Mouse (Mus musculus) lung, postnatal 4 days (tissue): Measurements from ENCODE around the gene Prune2.
"Not testable (repeated sequence)": the region's sequence is repeated elsewhere in the genome, so short reads cannot be mapped to it uniquely, and the experiment has no call there.

Source experiments
- DNase-seq, 2 experiments: peaks; one replicate each; pipeline ENCODE4 v3.0.0; 2021

Gene Prune2

DNA sequence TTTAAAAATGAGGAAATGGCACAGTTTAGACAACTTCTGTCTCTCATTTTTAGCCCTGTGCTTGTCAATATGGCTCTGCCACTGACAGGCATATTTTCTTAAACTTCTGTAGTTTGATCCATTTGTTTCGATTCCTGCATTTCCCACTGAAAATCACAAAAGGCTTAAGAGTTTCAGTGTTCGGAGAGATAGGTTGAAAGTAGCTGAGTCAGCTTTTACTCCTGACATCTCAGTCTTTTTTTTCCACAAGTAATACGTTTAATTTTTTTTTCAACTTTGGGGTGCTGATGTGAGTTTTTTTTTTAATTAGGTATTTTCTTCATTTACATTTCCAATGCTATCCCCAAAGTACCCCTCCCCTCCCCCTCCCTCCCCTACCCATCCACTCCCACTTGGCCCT, 174.6 kb downstream of the Prune2 start:
- DNase-seq: no peak

DNA sequence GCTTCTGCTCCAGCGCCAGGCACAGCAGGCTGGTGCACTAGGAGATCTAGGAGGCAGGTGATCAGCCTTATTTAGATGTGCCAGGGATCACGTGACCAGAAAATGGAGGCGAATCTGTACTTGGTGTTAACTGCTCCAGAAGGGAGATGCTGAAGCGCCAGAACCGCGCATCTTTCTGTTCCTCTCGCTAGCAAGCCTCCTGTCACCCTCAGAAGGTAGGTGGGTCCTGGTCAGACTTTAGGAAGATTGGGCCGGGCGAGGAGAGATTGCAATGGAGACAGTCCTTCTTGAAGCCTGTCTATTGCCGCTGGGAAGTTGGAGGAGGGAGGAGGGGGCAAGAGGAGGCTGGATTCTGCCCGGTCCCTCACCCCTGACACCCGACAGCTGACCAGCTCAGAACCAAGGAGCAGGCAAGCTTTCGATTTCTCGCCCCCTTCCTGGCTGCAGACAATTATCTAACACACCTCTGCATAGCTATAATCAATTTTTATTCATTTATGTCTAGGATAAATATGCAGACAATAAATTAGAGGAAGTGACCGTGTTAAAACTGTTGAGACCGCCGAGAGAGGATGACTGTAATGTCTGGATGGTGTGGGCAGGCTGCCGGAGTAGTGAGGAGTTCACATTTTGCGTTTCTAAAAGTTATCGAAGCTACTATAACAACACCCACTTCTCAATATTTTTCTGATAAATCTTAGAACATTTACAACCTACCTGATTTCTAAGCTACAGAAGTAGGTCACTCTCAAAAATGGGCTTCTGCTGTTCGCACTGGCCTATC, 181.0 kb downstream of the Prune2 start:
- DNase-seq: no peak

DNA sequence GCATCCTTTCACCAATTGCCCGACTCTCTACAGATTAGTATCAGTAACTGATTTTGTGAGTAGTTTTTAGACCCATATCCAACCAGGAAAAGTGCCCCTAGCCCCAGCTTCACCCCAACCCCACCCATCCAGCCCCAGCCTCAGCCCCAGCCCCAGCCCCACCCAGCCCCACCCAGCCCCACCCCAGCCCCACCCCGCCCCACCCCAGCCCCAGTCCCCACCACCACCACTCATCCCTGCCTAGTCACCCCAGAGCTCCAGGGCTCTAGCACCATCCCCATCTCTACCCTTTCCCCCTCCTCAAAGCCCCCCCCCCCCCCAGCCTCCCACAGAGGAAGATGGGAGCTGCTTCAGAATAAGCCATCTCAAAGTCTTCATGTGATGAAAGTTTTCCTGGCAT, 181.7 kb downstream of the Prune2 start:
- no peak for DNase-seq

DNA sequence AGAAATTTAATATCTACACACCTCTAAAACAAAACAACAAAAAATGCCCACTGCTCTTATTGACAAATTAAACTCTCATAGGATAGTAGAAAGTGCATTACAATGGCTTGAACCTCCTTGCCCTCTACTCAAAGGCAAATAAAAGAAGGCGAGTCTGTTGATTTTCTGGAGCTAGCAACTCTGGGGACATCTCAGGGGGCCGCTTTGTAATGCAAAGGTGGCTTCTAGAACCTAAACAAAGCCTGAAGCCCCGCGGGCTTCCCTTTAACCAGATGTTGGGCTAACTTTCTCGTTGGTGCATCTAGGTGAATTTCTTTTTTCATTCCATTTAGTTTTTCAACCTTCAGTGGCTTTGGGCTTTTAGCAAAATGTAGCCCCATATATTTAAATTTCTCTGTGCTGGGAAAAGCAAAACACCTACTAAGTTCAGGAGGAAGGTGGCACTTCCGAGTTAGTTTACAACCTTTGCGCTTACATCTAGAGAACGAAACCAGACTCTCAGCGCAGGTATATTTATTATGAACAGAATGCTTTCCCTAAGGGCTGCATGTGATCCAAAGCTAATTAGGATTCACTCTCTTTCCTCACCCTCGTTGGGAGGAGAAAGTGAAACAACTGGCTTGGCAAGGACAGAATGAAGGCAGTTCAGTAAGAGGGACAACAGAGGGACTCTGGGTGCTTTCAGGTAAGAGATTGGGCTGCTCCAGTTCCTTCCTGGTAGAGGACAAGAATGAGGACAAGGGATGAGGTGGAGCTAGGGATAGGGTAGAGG, 182.4 kb downstream of the Prune2 start:
- no peak for DNase-seq

DNA sequence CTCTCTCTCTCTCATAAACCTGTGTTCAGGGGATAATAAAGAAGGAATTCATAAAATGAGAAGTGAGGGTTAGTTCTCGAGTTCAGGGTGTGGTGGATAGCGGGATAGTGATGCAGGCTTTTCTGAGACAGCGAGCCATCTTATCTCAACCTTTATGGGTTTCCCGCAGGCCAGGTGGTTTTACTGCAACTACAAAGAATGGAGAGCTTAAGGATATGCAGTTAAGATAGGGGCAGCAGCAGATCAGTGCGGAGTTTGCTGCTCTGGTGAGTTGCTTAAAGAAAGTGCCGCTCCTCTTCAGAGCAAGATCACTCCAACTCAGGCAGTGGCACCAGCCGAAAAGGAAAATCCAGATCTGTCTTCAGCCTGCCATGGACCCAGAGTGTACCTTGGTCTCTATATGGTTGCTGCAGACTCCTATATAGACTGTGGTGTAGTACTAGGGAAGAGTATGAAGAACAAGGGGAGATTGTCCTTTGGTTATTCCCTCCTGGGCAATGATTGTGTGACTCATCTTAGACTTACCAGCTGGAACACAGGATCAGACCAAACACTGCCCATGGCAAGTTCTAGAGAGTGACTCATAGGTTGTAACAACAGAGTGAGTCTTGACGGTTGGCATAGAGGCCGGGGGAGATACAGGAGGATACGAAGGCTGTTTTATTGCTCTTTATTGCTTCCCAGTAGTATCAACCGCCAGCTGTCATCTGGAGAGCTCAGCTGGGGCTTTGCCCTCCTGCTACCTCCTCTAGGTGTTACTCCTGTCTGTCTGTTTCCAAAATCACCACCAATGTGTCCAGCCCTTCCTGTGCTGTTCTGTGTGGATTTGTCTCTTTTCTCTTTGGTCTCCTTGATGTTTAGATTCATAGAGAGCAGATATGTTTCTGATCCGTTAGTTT, 184.3 kb downstream of the Prune2 start:
- DNase-seq: no peak

DNA sequence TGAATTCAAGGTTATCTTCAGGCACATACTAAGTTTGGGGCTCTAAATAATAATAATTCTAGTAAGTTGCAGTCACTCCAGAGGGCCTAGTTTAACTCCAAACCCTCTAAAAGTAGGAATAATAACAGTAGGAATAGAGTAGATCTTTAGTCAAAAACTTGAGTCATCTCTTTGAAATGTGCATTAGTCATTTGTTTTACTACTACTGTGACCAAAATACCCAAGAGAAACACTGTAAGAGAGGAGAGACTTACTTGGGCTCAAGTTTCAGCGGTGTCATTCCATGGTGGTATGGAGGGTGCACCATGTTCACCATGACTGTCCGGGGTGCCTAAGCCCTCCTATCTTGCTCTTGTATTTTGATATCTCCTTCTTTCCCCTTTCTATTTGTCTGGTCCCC, 187.3 kb downstream of the Prune2 start:
- DNase-seq: no peak

DNA sequence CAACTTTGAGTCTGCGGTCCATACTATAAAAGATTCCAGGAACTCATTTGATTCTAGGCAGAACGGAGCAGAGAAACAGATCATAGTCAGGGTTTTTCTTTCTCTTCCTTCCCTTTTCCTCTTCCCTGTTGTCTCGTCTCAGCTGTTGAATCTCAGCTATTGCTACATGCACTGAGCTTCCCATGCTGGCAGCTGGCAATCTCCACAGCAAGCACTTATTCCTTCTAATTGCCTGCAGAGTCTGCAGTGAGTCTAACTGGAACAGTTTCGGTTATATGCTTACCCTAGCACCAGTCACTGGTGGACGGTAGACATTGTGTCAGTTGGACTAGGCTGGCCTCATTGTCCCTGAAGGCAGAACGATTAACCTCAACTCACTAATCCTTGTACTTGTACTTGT, 188.3 kb downstream of the Prune2 start:
- peak in 1 of 2 experiments; percentile 36 for DNase-seq

DNA sequence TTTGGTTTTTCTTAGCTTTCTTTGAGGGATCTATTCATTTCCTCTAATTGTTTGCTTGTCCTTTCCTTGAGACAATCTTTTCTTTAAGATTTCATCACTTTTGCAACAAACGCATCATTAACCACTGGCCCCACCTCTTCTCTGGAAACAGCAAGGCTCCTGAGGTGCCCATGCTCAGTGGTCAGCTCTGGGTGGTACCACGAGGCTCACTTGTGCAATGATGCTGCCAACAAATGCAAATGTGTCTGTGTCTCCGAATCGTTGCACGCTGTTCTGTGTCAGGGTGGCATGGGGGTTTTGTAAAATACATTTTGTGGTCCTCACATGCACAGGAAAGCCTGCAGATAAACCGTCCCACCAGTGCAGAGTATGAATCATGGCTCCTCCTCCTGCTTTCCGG, 194.1 kb downstream of the Prune2 start:
- DNase-seq: no peak

DNA sequence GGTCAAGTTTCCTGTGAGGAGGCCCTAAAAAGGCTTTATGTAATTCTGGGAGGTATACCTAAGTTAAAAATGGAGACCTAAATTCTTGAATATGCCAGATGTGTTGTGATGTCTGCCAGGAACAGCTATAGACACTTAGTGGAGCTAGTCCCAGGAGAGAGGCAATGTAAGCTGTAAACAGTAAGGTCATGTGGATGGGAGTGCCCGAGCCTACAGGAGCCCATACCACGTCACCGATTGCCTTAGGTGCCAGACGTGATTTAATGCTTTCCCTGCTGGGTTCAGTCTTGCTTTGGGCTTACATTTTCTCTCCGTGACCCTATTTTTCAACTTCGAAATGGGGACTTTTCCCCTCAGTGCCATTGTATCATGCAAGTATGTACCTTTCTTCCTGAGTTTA, 195.9 kb downstream of the Prune2 start:
- no peak for DNase-seq

DNA sequence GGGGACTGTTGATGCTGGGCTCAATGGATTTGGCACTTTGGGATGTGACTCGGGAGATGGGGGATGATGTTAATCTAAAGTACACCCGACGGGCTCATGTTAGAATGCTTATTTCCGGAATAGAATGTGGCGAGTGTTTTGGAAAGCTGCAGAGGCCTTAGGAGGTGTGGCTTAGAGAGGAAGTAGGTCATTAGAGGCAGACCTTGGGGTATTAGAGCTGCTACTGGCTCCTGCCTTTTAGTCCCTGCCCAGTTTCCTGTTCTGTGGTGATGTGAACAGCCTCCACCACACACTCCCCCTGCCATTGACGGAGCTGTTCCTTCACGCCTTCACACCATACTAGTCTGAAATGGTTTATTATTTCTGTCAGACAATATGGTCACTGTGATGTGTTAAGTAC, 196.5 kb downstream of the Prune2 start:
- DNase-seq: no peak

DNA sequence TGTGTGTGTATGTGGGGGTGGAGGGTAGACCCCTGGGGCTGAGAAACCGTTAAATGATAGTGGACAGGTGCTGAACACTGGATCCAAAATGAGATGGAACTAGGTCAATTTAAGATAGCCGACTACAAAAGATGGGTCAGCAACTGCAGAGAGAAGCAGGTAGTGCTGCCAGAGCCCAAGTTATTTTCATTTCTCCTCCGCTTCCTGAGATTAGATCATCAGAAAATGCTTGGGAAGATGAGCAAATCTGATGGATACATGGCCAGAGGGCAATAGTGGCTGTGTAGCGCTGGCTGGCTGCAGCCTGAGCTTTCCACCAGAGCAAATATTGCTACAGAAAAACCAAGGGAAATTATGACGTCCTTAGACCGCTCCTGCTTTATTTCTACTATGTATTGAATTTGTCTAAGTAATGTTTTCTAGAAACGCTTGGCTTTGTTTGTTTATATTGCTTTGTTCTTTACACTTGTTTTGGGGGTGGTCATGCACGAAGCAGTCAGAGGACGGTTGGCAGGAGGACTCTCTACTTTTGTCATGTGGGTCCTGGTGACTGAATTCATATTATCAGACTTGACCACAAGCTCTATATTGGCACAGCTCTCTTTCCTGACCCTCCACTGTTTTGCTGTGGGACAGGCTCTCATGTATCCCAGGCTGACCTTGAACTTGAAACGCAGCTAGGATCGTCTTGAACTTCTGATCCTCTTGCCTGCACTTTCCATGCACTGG, 198.2 kb downstream of the Prune2 start:
- DNase-seq: no peak

DNA sequence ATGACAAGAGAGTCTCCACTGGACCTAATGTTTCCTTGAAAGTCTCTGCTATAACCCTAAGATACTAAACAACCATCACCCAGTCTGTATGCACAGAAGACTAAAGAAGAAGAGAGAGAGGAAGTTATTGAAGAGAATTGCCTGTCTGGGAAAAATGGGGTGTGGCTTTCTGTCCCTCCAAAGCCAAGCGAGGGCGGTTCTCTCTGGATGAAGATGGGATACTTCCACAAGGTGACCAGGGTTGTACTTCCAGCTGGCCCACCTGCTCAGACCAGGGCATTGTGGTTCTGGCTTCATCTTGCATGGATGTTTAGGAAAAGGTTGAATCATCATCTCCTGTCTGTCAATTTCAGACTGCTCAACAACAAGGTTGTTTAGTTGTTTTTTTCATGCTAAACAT, 199.3 kb downstream of the Prune2 start:
- DNase-seq: no peak

DNA sequence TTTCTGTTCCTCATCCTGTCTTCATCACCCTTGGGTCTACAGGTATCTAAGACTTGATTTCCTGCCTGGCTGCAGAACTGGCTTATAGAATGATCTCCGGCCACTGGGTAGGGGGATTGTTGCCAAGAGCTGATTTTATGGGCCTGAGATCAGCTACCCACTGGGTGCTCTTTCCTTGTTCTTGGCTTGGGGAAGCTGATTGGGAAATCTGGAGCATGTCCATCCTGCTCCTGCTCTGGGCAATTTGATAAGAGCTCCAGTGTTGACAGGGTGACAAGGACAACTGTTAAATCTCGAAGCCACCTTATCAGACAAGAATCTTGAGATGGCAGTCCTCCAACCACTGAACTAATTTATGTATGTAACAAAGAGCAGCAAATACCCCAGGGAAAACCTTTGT, 203.8 kb downstream of the Prune2 start:
- DNase-seq: no peak

DNA sequence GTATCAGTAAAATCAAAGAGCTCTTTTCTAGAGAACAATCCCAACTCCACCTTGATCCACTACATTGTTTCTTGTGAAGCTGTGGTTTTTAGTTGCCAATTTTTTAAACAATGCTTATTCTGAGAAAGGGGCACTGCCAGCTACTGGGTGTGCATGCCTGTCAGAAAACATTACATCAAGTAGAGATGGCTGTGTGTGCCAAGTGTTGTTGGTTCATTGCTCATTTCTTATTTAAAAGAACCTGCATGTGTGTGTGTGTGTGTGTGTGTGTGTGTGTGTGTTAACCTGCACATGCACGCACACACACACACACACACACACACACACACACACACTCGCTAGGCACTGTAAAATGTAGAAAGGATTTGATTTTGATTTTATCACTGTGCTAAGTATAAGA, 204.3 kb downstream of the Prune2 start:
- no peak for DNase-seq

DNA sequence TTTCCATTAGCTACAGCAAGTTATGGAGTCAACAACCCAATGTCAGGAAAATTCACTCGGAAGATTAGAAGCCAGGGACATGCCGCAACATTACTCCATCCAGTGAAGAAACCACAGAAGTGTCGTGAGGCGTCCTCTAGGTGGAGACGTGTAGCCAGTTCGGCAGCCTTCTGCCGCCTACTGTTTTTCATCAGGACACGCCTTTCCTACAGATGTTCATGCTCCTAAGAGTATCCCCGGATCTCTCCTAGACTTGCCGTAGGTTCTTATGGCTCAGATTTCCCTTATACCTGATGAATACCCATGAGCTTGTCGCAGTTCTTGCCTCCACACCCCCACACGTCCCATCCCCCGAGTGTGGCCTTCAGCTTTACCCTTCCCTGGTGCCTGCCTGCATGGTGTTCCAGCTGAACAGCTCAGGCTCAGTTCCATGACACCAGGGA, 207.6 kb downstream of the Prune2 start:
- DNase-seq: peak; percentile 48 to 55

DNA sequence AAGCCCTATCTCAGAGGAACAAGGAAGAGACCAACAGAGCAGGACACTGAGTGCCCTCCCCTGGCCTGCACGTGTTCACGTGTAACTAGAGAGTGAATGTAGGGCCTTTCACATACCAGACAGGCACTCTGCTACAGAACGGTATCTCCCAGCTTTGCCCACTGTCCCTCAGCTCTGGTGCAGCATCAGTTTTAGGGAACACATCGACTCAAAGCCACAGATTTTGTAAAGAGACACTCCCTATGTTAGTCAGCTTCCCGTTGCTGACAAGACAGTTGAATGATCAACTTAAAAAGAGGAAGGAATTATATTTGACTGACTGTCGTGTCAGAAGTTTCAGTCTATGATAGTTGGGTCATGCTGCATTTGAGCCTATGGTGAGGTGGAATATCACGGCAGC, 210.4 kb downstream of the Prune2 start:
- DNase-seq: peak in 1 of 2 experiments; percentile 6

DNA sequence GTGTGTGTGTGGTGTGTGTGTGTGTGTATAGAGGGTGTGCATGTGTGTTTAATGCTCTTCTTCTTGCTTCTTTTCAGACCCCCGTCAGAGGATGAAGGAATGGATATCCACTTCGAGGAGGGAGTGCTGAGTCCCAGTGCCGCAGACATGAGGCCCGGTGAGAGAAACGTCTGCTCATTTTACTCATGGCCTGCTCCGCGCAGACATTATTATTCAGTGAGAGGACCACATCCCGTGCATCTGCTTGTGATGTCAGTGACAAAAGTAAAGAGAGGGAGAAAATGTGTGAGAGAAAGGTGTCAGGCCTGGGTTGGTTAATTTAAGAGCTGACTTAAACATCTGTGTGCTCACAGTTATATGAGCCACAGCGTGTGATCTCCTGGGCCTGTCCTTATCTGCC, 212.3 kb downstream of the Prune2 start:
- DNase-seq: no peak

DNA sequence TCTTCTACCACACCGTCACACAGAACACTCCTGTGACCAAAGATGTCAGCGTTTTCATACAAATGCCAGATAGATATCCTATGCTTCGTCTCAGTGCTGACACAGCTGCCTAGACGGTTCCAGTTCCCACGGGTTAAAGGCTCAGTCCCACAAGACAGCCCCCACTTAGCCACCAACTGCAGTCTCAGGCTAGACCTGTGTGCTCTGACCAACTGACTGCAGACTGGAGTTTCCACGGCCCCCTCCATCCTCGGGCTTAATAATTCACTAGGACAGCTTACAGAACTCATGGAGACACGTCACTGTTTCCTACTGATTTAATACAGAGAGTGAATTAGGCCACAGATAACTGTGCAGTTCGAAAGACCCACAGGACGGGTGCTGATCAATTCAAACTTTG, 213.8 kb downstream of the Prune2 start:
- no peak for DNase-seq

DNA sequence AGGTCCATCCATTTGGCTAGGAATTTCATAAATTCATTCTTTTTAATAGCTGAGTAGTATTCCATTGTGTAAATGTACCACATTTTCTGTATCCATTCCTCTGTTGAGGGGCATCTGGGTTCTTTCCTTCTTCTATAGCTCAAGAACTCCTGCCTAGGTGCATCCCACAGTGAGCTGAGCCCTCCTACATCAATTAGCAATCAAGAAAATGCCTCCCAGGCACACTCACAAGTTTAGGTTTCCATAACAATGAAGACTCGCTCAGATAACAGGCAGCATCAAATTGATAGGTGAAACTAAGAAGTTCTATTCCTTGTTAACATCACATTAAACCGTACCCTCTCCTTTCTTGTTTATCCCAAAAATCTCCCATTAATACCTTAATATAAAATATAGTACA, 218.6 kb downstream of the Prune2 start:
- DNase-seq: not testable (repeated sequence)

DNA sequence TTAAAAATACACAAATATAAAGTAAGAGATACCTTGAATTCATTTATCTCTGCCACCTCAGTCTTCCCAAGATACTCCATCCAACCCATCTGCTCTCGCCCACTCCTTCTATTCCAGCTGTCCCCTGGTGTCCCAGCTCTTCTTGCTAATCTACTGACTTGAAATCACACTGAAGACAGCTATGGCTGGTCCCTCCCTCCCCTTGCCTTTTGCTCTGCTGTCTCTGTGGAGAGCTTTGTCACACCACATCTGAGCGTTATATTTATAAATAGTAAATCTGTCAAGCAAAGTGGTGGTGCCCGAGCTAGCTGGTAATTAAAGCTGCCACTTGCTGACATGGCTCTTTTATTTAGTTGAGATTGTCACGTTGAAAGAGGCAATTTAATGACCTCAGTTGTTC, 224.6 kb downstream of the Prune2 start:
- DNase-seq: no peak

DNA sequence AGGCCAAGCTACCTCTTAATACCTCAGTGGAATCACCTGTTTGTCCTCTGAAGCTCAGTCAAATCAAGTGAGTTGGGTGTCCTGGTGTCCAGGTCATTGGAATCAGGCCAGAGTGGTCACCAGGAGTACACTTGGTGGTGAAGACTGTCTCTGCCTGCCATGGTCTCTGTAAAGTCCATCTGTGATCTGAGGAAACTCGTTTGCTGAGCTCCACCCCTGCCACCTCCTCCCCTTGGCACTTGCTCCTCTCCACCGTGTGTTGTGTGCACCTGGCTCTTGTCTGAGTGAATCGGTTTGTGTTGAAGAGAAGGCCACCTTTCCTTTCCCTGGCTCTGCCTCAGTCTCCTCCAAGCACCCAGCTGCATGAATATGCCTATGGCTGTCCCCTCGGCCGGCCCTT, 238.8 kb downstream of the Prune2 start:
- no peak for DNase-seq

DNA sequence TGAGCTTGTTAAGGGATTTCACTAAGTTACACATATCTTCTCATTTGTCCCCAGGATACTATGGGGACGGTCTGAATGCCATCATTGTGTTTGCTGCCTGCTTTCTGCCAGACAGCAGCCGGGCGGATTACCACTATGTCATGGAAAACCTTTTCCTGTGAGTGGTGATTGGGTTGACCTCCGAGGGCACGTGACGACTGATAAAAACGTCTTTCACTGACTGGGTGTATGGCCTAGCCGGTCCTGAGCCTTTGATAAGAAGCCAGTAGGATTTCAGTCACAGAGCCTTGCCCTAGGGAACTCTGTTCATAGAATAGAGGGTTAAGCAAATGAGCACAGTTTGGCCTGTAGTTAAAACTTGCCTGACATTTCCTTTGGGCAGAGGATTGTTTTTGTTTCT, 243.1 kb downstream of the Prune2 start:
- no peak for DNase-seq

DNA sequence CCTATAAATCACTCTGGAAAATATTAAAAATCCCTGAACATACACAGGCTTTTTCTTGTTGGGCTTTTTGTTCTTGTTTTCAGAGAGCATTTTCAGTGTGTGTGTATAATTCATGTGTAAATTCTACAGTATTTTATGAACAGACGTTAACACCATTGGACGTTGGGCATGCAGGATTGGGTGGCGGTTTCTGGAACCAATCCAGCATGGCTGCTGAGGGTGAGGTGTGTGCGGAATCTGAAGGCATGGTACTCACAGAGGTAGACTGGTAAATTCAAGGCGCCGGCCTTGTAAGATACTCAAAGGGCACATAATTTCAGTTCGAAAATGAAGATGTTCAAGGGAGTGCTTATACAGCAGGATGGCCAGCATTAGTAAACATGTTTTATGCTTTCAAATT, 251.2 kb downstream of the Prune2 start:
- no peak for DNase-seq
